Mouse (Mus musculus) embryo, embryonic 10.5 days (tissue): Measurements from ENCODE around the gene Hexb.

Experiments used
- DNase-seq: peaks from one replicate; pipeline ENCODE4 v3.0.0-alpha.2; 2015; ENCODE audit warnings: low spot score

Gene Hexb

DNA sequence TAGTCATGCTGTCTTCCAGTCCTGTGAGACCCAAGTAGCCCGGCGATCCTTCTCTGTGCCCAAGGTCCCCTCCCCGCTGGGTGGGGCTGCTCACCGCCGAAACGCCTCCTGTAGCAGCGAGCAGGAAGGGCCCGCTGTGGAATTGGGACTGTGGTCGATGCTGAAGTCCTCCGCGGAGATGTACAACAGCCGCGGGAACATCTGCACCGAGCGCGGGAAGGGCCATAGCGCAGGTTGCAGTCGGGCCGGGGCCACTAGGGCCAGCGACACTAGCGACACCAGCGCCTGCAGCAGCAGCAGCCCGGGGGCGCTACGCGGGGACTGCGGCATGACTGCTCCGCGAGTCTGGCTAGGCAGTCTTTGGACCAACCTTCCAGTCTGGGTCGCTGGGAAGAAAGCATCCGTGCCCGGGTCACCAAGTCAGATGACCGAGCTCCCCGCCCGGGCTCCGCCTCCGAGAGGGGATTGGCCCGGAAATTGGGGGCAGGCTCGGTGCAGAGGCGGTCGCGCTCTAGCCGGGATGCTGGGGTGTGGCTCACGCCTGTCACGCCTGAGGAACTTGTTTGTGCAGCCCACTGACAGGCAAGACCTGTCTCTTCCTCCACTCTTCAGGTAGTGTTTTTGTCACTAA is at the start of gene Hexb:
Gene Hexb, minus strand, starts transcription at position 426 of the 631 bp plus-strand sequence.
- peak; percentile 92 for DNase-seq

DNA sequence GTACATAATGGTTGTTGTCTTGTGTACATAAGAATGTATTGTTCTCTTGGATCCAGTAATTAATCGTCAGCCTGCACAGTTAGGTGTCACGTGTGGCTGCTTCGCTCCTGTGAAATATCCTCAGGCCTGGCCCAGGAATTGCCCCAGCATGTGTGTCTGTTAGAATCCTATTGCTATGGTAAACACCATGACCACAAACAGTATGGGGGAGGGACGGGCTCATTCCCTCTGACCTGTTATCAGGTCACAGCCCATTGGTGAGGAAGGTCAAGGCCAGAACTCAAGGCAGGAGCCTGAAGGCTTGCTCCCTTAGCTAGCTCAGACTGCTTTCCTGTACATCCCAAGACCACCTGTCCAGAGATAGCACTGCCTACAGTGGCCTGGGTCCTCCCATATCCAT is 49.6 kb upstream of the Hexb start:
- DNase-seq, result no peak

DNA sequence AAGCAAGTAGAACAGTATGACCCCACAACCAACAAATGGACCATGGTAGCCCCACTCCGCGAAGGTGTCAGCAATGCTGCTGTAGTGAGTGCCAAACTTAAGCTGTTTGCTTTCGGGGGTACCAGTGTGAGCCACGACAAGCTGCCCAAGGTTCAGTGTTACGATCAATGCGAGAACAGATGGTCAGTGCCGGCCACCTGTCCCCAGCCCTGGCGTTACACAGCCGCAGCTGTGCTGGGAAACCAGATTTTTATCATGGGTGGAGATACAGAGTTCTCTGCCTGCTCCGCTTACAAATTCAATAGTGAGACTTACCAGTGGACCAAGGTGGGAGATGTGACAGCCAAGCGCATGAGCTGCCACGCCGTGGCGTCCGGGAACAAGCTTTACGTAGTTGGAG is 48.1 kb upstream of the Hexb start:
- DNase-seq, result no peak

DNA sequence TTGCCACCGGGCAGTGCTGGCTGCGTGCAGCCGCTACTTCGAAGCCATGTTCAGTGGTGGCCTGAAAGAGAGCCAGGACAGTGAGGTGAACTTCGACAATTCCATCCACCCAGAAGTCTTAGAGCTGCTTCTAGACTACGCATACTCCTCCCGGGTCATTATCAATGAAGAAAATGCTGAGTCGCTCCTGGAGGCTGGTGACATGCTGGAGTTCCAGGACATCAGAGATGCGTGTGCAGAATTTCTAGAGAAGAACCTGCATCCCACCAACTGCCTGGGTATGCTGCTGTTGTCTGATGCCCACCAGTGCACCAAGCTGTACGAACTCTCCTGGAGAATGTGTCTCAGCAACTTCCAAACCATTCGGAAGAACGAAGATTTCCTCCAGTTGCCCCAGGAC is 47.0 kb upstream of the Hexb start:
- DNase-seq, result no peak

DNA sequence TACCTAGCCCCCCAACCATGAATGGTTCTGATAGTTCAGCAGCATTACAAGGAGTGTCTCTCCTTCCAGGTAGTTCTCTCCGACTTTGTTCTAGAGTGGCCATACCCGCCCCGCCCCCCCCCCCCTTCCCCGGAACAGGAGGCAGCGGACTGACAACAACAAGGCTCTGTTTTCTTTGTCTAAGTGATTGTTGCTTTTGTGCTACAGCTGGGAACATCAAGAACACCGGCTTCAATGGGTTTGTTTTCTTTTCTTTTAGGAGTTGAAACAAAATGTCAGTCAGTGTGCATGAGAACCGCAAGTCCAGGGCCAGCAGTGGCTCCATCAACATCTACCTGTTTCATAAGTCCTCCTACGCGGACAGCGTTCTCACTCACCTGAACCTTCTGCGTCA is 46.6 kb upstream of the Hexb start:
- DNase-seq, result no peak

DNA sequence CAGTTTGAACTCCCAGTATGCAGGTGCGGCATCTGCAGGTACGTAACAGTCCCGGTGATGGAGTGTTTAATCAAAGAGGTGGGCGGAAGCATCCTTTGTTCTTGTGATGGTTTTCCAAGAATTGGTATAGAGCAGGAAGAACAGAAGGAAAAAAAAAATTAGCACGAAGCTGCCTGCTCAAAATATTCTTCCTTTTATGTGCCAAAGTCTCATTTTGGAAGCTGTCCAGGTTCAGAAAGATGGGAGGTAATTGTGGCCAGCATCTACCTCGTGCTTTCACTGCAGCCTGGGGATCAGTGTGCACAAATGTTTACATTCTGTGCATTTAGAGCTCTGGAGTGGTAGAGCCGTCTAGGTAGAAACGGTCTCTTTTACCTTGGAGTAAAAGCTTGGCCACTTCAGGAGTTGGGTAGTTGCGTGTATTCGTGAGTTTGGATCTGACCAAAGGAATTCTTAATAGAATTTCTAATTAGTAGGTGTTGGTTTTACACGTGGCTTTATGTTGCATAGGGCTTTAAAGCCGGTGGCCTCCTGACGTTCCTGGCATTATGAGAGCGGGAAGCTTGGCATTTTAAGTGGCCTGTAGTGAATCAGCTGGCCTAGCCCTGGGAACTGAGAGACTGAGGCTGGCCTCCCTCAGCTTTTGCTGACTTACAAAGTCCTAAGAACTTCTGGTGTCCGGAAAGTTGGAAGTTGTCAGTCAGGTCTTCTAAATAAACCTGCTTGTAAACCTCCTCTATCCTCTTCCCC is 46.0 kb upstream of the Hexb start:
- no peak for DNase-seq

DNA sequence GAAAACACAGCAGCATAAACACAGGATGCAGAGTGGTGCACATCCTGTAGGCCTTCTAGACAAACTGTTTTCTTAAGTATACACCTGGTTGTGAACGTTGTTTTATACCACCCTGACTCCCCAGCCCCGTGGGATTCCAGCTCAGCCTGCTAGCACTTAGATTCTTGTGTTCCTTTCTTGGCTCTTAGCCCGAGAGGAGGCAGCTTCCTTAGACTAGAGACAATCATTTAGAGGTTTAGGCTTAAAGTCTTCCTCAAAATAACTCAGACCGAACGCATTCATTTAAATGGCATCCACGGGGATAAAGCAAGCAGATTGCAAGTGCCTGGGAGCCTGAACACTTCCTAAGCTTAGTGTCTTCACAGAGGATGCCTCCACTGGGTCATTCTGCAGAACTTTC is 44.6 kb upstream of the Hexb start:
- no peak for DNase-seq

DNA sequence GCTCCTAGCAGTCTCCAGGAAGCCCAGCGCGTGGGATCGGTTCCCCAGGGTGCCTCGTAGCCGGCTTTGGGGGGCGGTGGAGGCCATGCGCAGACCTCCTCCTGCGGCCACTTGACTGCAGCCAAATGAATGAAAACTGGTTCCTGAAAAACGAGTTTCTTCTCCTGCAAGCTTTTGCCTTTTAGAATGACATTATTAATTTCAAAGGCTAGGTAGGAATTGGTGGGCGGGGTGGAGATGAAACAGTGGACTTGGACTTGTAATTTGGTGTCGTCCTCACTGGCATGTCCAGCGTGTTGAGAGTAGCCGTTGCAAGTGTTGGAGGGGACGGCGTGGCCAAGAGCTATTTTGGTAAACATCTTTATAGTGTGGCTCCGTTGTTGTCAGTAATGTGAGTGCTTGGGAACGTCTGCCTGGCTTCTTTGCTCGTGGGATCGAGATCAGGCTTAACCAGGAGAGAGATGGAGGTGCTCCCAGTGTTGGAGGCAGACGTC is 43.7 kb upstream of the Hexb start:
- no peak for DNase-seq

DNA sequence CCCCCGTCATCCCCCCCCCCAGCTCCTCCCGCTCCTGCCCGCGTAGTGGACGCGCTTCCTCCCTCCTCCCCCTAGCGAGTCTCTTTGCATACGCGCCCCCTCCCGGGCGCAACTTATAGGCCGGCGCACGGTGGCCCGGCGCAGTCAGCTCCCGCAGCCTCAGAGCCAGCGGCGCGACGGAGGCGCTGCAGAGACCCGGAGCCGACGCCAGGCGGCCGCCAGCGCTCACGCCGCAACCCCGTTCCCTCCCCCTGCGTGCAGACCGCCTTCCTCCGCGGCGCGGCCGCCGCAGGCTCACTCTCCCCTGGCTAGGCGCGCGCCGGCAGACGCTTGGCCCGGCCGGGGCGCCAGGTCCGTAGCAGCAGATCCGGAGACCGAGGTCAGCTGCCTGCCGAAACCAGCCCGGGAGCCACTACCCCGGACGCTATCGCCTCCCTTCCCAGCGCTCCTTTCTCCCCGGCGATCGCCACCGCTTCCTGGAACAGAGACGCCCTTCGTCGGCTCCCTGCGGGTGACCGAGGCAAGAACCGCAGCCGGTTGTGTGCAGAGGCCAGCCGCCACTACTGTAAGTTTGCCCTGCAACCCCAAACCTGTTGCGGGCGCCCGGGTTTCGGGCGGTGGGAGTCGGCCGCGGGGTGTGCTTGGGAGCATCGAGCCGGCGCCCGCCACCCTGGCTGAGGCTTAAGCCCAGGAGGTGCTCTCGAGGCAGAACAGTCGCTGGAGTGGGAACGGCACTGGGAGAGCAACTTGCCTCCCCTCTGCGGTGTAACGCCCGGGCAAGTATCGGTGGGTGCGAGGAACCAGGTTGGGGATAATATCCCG is 43.0 kb upstream of the Hexb start, which contains the start of gene Enc1:
Gene Enc1, plus strand, starts transcription at position 141 of the 822 bp plus-strand sequence.
- peak; percentile 97 for DNase-seq

DNA sequence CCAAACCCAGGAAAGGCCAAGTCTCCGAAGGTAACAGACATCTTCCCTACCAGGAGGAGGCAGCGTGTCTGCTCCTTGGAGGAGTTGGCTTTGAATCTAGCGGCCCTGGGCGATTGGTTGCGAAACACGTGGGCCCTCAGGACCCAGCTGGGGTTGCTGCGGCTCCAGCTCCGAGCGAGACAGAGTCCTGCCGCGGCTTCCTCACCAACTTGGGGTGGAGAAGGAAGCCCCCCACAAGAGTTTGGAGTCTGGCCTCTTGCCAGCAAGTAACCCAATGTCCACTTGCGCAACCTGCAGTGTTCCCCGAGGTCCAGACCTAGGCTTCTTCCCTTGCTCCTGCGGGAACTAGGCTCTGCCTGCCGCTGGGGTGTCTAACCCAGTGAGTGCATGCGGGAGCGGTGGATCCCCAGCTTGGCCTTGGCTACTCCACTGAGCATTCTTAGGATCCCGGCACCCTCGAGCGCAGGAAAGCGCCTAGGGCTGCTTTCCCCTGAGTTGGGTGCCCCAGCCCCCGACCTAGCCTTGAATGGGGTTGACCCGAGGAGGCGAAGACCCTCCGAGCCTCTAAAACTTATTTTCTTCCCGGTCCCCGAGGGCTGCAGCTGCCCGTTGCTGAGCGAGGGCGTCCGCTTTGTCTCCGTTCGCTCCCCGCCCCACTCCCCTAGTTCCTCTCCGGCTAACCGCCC is 42.3 kb upstream of the Hexb start:
- DNase-seq, result peak; percentile 92

DNA sequence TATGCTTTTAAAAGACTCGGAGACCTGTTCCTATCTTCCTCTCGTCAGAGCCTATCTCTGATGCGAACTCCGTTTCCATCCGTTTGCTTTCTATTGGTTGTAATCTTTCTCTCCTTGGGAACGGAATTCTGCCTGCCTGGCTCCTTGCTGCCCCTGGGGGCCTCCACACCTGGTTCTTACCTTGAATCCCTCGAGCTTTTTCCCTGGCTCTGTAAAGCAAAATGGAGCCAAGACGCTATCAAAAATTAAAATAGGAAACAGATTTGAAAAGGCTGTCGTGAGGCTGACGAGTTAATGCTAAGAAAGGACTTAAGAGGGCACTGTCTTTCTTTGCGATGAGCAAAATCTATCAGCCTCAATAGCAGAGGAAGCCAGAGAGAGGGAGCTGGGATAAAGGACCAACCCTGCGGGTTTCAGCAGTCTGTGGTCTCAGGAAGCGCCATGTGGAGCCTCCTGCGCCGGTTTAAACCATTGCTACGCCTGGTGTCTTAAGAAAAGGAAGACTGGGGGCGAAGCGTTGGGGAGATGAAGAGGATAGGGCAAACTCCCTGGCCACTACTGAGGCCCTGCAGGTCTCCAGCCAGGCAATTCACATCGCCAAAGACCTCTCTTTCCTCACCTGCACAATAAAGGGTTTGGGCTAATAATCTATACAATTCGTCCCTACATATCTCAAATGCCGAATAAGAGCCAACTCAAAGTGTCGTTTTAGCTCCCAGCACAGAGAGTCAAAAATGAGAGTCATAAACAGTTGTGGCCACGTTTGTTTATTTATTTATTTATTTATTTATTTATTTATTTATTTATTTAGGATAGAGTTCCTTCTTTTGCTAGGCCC is 41.4 kb upstream of the Hexb start:
- DNase-seq, result peak; percentile 84

DNA sequence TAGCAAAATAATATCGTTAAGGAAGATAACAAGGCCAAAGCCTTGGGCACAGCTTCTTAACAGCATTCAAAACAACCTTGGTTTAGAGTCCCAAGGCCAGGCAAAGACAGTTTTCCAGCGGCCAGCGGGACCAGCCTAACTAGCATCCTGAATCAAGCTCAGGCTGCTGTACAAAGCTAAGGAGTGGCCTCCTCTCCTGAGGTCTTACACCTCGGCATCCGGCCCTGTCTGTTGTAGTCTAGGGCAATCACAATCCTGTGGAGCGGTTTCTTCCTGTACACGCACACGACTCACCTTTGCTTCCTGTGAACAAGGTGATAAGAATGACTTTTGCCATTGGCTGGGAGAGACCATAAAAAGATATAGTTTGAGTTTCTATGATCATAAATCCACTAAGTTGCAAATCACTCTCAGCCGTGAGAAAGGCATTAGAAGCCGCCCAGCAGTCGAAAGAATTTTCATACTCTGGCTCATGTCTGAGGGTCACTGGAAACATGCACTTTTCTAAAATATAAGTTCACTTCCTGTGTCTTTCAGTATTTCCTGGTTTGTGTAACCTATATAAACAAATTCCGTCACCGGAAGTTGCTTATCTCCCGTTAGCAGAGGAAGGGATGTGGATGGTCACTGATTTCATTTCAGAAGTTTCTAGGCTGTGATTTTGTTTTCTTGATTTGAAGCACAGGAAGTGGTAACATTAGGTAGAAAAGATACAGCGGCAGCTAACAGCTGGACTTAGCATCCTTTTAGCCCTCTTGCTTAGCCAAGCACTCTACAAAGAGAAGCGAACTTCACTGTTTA is 40.2 kb upstream of the Hexb start:
- DNase-seq, result no peak

DNA sequence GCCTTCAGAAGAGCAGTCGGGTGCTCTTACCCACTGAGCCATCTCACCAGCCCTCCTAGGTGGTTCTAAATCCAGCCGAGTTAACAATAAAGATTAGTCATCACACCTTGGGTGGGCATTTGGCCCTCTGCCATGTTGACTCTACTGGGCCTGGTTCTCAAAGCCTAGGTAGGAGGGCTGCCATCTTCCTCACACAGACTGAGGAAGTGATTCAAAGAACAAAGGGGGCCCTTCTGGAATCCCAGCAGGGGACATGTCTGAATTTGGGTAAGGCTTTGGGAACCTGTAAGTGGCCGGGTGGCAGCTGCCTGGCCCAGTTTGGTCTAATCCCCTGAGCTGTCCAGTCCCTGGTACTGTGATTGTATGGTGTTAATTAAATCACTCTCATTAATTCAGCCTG is 39.5 kb upstream of the Hexb start:
- DNase-seq, result no peak

DNA sequence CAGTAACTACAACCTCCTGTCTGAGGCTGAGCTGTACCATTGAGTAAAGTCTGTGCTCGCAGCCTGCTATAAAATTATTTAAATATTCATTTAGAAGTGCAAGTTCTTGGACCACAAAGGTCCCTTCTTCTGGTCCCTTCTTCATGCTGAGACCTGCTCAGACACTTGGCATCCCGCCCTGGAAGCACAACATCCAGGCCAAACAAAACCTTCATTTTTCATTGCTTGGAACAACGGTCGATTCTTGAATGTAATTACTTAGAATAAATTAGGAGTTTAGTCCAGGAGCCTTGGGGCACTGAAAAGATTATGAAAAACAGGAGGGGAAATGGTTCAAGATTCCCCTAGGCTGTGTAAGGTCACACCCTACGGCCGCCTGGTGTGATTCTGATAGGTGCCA is 37.8 kb upstream of the Hexb start:
- no peak for DNase-seq

DNA sequence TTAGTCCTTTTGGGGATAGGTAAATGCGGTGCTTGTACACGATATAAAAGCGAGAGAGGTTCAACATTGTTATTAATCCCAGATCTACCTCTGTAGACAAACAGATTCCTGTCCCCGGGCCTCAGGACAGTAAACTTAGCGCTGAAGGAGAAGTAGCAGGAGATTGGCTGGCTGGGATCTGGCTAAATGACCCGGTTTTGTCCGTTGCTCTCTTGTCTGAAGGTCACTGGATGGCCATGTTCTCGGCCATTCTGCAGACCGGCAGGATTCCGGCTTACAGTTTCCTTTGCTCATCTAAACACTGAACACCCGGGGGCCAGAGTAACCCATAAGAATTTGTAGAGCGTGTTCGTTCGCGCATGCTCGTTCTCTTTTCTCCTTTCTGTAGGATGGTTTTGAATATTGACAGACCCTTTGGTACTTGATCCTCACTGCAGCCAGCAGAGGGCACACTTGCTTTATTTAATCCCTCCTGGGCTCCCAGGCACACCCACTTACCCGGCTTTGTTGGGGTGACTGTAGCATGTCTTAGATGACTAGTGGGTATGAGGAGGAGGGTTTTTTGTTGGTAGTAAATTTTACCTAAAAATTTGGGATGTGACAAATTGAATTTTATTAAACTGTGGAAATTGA is 36.7 kb upstream of the Hexb start:
- DNase-seq, result peak; percentile 97

DNA sequence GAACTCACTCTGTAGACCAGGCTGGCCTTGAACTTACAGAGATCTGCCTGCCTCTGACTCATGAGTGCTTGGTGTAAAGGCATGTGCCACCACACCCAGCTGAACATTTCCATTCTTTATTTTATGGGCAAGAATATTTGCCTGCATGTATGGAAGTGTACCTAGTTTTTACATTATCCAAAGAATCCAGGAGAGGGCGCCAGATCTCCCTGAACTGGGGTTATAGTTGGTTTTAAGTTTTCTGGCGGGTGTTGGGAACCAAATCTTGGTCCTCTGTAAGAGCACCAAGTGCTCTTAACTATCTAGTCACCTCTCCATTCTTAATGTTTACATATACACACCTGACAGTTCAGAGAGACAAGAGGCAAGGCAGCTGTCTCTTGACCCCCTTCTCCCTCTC is 34.9 kb upstream of the Hexb start:
- no peak for DNase-seq

DNA sequence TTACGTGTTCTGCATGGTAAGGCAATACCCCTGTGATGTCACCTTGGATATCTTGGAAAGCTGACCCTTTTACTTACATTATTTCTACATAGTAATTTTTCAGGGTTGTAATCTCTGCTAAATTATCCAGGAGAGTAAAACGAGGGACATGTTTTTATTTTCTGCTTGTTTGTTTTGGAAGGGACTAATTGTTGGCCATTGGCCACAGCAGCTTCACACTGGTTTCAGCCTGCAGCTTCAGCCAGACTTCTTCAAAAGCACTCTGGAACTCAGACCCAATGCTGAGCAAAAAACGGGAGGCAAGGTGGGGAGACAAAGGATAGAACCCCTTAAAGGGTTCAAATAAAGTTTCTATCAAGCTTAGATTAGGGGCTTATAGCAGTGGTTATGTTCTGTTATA is 31.9 kb upstream of the Hexb start:
- no peak for DNase-seq

DNA sequence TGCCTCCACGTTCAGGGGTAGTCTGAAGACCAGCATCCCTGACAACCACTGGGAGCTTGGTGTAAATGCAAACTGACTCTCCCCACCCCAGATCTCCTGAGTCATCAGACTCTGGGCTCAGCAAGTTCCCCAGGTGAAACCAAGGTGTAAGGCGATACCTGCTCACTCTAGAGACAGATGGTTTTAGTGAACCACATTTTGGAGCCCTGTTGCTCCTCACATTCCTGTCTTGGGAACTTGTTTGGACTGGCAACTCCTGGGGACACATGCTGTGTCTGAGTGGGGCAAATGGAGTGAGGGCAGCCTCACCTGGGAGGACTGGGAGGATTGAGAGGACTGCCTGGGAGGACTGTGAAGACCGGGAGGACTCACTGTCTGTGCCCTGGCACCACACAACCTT is 29.6 kb upstream of the Hexb start:
- DNase-seq, result no peak

DNA sequence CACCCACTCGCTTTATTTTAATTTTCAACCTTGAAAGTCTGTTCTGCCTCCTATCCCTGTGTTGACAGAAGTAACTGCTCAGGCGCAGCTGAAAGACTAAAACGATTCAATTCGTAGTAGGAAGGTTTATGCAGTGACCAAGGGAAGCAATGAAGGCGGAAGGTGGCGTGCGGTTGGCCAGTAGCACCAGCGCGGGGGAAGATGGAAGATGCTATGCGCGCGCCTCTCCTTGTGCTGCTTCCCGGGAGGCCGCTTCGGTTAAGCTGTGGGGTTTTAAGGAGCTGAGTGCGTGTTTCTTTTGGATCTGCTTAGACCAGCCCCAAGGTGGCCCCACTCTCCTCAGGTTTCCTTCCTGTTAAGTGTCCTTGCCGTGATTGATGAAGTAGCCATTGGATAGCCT is 27.0 kb upstream of the Hexb start:
- DNase-seq, result no peak
